Mouse (Mus musculus): ENCODE data around the gene Fhl3.
"Not testable (repeated sequence)": the region's sequence is repeated elsewhere in the genome, so short reads cannot be mapped to it uniquely, and the experiment has no call there.

Gene Fhl3

GRCm38 (mm10) chr4:124709961-124710446 is 9.5 kb downstream of the Fhl3 start:
- peak; percentile 50 to 52 for DNase-seq

DNA sequence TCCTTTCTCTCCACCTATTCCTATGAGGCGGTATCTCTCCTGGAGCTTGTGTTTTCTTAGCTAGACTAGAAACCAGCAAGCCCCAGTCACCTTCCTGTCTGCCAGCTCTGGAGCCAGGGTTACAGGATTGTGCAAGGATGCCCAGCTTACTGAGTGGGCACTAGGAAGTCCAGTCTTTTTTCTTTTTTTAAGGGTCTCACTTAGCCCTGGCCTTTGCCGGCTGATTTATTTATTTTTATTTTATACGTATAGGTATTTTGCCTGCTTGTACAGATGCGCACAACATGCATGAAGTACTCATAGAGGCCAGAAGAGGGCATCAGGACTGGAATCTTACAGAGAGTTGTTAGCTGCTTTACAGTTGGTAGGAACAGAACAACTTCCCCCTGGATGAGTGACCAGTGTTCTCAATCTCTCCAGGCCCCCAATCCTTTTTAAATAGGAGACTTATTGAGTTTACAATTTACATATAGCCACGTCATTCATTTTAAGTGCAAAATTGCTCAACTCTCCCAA is 10.3 kb downstream of the Fhl3 start:
- DNase-seq, result peak in 1 of 2 experiments; percentile 70

DNA sequence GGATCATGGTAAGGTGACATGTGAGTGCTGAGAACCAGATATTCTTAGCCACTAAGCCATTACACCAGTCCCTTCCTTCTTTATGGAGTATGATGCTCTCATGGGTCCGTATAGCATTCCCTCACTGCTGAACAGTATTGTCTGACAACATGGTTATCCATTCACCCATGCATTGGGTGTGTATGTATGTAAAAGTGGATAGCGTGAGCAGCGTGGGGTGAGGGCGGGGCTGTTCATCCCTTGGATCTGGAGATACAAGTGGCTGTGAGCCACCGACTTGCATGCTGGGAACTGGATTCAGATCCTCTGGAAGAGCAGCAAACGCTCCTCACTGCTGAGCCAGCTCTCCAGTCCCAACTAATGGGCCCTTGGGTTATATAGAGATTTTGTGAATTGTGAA is 12.1 kb downstream of the Fhl3 start:
- no peak for DNase-seq

DNA sequence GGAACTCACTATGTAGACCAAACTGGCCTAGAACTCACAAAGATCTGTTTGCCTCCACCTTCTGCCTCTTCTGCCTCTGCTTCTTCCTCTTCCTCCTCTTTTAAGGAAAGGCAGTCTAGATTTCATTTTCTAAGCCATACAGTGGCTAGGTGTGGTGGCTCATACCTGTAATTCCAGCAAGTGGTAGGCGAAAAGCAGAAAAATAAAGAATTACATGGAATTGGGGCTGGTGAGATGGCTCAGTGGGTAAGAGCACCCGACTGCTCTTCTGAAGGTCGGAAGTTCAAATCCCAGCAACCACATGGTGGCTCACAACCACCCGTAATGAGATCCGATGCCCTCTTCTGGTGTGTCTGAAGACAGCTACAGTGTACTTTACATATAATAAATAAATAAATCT is 13.3 kb downstream of the Fhl3 start:
- DNase-seq, result not testable (repeated sequence)

GRCm38 (mm10) chr4:124714545-124715481 is 14.3 kb downstream of the Fhl3 start, which contains the start of gene Sf3a3:
Gene Sf3a3, plus strand, starts transcription at chr4:124714776.
- peak; percentile 97 to 98 for DNase-seq

- no peak for DNase-seq
These were observed 18.6 kb downstream of the Fhl3 start for GRCm38 (mm10) chr4:124719101-124719500.

GRCm38 (mm10) chr4:124726121-124726520 is 25.6 kb downstream of the Fhl3 start:
- no peak for DNase-seq

DNA sequence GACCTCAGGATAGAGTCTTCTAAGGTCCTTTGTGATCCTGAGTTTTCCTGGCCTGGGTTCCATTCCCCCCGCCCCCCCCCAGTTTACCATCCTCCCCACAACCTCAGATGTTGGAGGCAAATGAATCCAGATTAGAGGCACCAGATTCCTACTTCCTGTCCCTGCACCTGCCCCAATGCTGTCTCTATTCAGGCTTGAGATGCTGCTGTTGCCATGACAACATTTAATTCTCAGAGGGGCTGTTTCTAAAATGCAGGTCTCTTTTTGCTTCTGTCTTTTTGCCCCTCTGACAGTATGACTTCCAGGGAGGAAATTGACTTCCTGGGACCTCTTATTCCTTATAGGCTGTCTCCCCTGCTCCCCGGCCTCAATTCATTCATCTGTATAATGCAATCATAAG is 36.5 kb downstream of the Fhl3 start:
- DNase-seq, result no peak

GRCm38 (mm10) chr4:124737486-124737885 is 37.0 kb downstream of the Fhl3 start:
- no peak for DNase-seq

DNA sequence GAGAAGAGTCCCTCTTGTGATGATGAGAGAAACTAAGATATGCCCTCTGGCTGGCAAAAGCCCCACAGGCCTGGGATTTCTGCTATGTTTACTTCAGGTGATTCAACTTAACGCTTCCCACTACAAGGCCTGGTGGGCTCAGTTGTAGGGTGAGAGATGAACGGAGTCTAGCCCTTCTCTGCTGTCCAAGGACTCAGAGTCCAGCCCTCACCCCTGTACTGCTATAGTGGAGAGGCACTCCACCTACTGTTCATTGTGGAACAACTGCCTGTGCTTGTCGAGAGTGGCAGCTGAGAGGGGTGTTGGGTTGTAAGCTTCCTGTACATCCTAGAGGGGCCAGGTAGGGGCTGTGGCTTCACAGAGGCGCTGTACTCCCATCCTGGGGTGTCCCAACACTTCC is 37.5 kb downstream of the Fhl3 start:
- no peak for DNase-seq

DNA sequence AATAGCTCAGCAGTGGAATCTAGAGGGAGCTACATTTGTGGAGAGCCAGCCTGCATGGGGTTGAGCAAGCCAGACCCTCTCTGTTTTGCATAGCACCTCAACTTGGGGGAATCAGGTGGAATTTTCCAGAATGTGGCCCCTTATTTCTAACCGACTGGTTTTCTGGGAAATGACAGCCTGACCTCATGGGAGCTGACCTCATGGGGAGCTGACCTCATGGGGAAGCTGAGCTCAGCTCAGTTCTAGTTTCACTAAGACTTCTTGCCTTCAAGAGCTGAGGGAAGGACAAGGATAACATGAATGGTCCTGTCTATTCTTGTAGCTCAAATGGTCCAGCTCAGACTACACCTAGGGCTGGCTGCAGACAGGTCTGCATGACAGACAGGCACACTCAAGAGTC is 38.3 kb downstream of the Fhl3 start:
- DNase-seq, result no peak

GRCm38 (mm10) chr4:124741376-124742343 is 41.2 kb downstream of the Fhl3 start, which contains the start of gene Inpp5b:
Gene Inpp5b, plus strand, starts transcription at chr4:124741850.
- peak; percentile 81 to 82 for DNase-seq

DNA sequence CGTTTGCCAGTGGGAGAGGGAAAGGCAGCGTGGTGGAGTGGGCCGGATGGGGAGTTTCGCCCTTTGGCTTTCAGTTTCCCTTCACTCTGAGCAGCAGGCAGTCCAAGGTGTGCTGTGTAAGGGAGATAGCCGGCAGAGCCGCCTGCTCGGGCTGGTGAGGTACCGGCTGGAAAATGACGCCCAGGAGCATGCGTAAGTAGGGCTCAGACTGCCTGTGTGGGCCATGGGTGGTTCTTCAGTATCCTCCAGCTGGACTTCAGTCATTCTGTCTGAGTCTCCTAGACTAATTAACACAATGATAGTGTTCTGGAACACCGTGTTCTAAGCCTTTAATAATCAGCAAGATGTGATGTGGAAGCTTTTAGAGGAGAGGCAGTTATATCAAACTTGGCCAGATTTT is 42.3 kb downstream of the Fhl3 start:
- DNase-seq, result no peak

DNA sequence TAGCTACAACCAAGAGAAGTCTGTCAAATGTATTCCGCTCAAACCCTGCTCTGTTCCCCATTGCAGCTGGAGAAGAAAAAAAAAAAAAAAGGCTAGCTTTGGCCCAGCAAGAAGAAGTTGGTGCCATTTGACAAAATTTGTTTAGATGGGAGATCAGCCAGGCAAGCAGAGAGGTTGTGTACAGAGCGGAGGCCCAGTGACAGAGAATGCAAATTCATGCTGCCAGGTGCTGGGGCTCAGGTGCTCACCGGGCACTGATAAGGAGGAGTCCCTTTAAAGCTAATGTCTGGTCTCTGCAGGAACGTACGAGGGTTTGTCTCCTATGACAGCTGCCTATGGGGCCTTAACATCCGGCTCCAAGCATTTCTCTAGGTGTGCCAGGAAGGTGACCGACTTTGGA is 46.1 kb downstream of the Fhl3 start:
- DNase-seq, result no peak

- no peak for DNase-seq
These were observed 47.4 kb downstream of the Fhl3 start for GRCm38 (mm10) chr4:124747851-124748250.

GRCm38 (mm10) chr4:124751300-124752250 is 51.1 kb downstream of the Fhl3 start:
- DNase-seq, result peak; percentile 98 to 99

DNA sequence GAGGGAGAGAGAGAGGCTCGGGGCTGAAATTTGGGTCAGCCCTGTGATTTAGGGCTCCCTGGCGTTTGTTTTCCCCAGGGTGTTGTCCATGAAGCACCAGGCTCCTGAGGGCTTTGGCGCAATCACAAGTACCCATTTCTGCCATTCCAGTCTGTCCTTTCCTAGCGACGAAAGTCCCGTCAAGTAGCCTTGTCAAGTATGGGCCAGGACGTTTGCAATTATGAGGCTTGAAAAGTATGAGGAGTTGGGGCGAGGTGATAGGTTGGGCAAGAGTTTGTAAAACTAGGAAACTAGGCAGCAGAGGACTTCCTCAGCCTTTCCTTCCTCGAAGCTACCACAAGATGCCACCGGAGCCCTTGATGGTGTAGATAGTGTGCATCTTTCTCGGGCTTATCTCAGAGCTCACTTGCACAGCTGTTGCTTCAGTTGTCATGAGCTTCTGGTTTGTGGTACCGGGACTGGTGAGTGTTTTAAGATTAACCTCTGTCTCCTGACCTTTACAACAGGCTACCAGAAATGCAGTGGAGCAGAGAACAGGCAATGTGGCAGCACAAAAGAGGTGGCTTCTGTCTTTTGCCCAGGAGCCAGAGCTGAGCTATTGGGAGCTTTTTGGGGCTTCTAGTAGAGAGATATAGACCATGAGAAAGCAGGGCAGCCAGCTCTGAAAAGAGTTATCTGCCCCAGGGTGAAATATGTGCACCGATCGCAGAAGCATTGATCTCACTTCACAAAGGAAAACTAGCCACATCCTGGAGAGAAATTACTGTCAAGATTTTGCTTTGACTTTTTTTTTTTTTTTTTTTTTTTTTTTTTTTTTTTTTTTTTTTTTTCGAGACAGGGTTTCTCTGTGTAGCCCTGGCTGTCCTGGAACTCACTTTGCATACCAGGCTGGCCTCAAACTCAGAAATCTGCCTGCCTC is 52.0 kb downstream of the Fhl3 start:
- DNase-seq, result peak; percentile 68 to 78

DNA sequence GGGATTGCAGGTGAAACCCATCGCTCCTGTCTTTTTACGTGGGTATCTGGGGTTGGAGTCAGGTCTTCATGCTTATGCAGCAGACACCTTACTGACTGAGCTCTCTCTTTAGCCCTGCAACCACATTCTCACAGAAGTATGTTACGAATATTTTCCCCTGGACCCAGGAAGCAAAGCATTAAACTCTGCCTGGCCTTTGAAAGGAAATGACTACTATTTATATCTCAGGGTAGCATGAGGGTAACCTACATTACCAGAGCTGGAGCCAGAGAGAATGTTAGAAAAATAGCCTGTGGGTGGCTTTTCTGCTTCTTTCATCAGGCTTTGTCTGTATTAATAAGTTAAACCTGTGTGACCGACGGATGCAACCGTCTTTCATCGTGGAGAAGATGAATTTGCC is 55.0 kb downstream of the Fhl3 start:
- DNase-seq, result no peak
